Mouse (Mus musculus) left cerebral cortex, adult 6 months (tissue): ENCODE measurements around the gene Taf1d. TPM values are rescaled to one million over a fixed set of nuclear protein-coding genes. Genes with fewer than 3 reads are reported as not detected.

Source experiments
- long read RNA-seq, 2 experiments: library from polyadenylated mRNA; unstranded; transcript quantifications; one replicate each; pipeline ENCODE4 v2.0.0; 2019 to 2020
- polyA plus RNA-seq: library from polyadenylated mRNA; unstranded; fragments of <200 nt; fragmentation: Nextera tagmentation; gene quantifications from 2 replicates; pipeline ENCODE4 v1.2.3, GENCODE M21; 2021

Gene Taf1d
- 17.2 and 17.5 TPM in 2 replicates for polyA plus RNA-seq
- long read RNA-seq, experiment 1, partial matches to known transcripts: 5 of 16 reads
- long read RNA-seq, experiment 1, other reads (novel, unspliced or antisense): 3 of 16 reads
- long read RNA-seq, experiment 2, partial matches to known transcripts: 9 of 11 reads
- long read RNA-seq, experiment 2, other reads (novel, unspliced or antisense): 0 of 11 reads

DNA sequence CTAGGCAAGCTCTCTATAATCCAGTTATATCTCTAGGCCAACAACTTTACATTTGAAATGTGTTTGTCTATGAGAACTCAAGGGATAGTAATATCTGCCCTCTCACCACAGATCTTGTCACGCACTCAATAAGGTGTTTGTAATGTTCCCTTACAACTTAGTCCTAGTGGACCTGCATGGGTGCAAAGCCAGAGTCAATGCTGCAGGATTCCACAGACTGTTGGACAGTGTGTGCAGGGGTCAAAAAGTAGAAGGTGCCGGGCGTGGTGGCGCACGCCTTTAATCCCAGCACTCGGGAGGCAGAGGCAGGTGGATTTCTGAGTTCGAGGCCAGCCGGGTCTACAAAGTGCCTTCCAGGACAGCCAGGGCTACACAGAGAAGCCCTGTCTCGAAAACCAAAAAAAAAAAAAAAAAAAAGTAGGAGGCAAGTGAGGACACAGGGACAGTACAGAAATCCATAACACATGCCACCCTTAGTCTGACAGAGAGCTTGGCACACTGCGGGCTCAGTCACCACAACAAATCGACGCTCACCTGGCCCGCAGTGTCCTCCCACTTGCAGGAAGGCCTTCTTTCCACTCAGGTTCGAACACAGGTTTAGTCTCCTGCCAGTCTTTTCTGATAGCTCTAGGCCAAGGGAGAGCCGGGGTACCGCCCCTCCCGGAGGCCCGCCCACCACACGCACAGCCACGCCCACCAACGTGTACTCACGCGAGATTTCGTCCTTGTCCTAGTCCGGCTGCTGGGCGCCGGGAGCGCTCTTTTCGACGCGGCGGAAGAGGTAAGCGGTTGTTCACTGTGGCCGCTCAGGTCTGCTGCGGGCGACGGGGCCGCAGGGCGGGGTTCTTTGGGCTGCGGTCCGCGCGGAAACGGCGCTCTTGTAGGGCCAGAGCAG is at the start of gene Taf1d:
Gene Taf1d, plus strand, starts transcription at position 712 of the 895 bp plus-strand sequence.

DNA sequence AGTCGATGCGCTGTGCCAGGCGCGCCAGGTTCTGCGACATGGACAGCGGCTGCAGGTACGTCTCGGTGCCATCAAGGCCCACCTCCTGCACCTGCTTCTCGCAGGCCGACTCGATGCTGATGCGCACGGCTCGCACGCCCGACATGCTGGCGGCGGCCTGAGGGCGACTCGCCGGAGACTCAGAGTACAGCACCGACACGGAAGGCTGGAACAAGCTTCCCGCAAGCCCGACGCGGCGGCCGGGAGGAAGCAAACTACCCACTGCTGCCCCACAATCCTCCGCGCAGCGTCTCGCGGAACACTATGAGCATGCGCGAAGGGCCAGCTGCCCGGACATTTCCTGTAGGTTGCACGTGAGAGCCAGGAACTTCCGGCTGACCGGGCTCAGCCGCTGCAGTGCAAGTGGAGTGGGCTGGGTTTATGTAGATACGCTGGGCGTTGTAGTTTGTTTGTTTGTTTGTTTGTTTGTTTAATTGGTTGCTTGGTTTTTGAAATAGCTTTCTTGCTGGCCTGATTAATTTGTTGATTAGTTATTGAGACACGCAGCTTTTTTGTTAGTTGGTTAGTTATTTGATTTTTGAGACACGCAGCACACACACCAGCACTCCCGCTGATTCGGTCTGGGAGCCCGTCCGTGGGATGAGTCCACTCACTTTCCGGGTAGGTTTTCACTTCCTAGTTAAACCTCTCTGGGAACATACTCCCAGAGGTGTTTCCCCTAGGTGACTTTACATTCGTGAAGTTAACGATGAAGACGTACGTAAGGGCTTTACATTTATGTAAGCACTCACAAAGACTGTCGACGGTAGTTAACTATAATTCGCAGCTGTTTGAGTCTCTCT is 26.1 kb upstream of the Taf1d start, which contains the start of gene Med17:
Gene Med17, minus strand, starts transcription at position 283 of the 842 bp plus-strand sequence.

DNA sequence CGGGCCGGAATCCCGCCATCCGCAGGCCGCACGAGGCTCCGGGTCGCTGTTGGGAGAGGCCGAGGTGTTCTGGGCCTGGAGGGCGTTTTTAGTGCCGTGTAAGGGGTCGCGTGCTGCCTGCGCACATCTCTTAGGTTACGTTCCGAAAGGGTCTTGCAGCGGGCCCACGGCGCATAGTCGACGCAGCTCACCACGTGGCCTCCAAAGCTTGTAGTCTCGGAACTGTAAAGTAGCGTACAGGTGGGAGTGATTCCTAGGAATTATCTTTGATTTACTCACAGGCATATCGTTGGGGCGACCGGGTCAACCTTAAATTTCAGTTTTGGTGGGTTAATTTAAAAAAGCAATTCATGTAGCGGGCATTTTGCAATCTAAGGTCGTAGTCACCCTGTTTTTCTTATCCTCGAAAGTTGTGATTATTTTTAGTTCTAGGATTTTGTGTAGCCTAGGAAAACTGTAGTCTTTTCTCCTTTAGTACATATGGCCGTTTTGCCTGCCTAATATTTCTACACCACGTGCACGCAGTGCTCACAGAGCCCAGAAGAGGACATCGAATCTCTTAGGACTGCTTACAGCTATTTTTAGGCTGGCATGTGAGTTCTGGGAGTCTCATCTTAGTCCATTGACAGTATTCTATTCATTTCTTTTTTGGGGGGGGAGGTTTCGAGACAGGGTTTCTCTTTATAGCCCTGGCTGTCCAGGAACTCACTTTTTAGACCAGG is 545 bp downstream of the Taf1d start, which contains the start of gene 4931406C07Rik:
Gene 4931406C07Rik, minus strand, starts transcription at position 51 of the 722 bp plus-strand sequence.

DNA sequence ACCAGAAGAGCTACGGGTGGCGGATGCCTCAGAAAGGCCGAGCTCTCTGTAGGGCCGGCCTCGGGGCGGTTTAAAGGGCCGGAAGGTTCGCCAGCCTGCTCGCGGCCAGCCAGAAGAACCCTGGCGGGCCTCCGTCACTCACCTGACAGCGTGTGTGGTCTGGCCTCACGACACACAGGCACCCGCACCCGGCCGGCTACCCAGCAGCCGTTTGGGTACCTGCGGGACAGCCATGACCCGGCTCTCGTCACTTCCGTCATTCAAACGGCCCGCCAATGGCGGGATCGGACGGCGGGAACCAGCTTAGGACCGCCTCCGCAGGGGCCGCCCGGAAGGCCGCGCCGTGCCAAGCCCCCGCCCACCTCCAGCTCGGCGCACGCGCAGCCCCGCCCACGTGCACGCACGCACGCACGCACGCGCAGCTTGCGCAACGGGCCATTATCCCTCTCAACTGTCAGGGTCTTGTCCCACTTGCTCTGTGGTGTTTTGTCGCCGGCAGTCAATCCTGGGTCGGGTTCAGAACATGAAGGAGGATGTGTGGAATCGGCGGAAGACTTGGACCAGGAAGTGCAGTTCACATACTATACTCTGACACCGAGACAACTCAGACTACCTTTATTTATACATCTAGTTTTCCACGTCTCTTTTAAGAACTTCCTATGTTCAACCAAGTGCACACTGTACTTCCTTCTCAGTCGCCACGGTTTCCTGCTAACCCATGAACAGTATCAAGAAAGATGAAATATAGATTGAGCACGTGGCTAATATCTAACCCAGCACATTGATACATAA is 51.7 kb downstream of the Taf1d start, which contains the start of gene Cep295:
Gene Cep295, minus strand, starts transcription at position 305 of the 792 bp plus-strand sequence.

Other genes starting within 250 kb of the Taf1d start
- not detected in 2 replicates for gene Hephl1, start 194.1 kb upstream of the Taf1d start, polyA plus RNA-seq
- 14.6 and 16.2 TPM in 2 replicates for gene Vstm5, start 67.2 kb upstream of the Taf1d start, polyA plus RNA-seq
- 17.2 and 24.9 TPM in 2 replicates for gene Med17, start 26.3 kb upstream of the Taf1d start, polyA plus RNA-seq
- gene 4931406C07Rik, start 234 bp downstream of the Taf1d start, polyA plus RNA-seq: 4.3 and 5.7 TPM in 2 replicates
- gene Cep295, start 51.6 kb downstream of the Taf1d start, polyA plus RNA-seq: 2.4 and 3.1 TPM in 2 replicates
- gene Smco4, start 187.2 kb downstream of the Taf1d start, polyA plus RNA-seq: 0.39 TPM in 1 of 2 replicates, not detected in the other